Mouse (Mus musculus) cerebellum, adult 9-10 months (tissue): ENCODE results near the gene Hes3.

Experiments
- DNase-seq: peaks from one replicate; pipeline ENCODE4 v3.0.0; 2022

Gene Hes3

GRCm38 (mm10) chr4:152277916-152278315, 13.5 kb downstream of the Hes3 start:
- DNase-seq = no peak

GRCm38 (mm10) chr4:152276389-152277347, 14.8 kb downstream of the Hes3 start:
- DNase-seq = peak; percentile 79

GRCm38 (mm10) chr4:152274681-152275131, 16.8 kb downstream of the Hes3 start:
- DNase-seq = no peak

GRCm38 (mm10) chr4:152273621-152274236, 17.7 kb downstream of the Hes3 start, which contains the start of gene Gpr153:
Gene Gpr153, plus strand, starts transcription at chr4:152274232.
- DNase-seq = peak; percentile 54

GRCm38 (mm10) chr4:152273191-152273590, 18.3 kb downstream of the Hes3 start:
- no peak for DNase-seq

GRCm38 (mm10) chr4:152272449-152273049, 18.9 kb downstream of the Hes3 start:
- peak; percentile 66 for DNase-seq

- DNase-seq = no peak
Measured at GRCm38 (mm10) chr4:152272006-152272405, 19.5 kb downstream of the Hes3 start.

GRCm38 (mm10) chr4:152271334-152271733, 20.1 kb downstream of the Hes3 start:
- no peak for DNase-seq

- DNase-seq = no peak
Measured at GRCm38 (mm10) chr4:152270599-152270998, 20.9 kb downstream of the Hes3 start.

GRCm38 (mm10) chr4:152269967-152270366, 21.5 kb downstream of the Hes3 start:
- no peak for DNase-seq

GRCm38 (mm10) chr4:152267748-152268369, 23.6 kb downstream of the Hes3 start:
- peak; percentile 89 for DNase-seq

- DNase-seq = peak; percentile 86
Measured at GRCm38 (mm10) chr4:152266236-152266895, 25.1 kb downstream of the Hes3 start.

- DNase-seq = peak; percentile 58
Measured at GRCm38 (mm10) chr4:152265791-152266190, 25.7 kb downstream of the Hes3 start.

GRCm38 (mm10) chr4:152264867-152265568, 26.4 kb downstream of the Hes3 start:
- peak; percentile 52 for DNase-seq

- peak; percentile 69 for DNase-seq
Measured at GRCm38 (mm10) chr4:152264177-152264530, 27.3 kb downstream of the Hes3 start.

GRCm38 (mm10) chr4:152263512-152264176, 27.8 kb downstream of the Hes3 start:
- DNase-seq = peak; percentile 50

GRCm38 (mm10) chr4:152263089-152263488, 28.4 kb downstream of the Hes3 start:
- DNase-seq = no peak

- DNase-seq = no peak
Measured at GRCm38 (mm10) chr4:152262187-152262586, 29.3 kb downstream of the Hes3 start.

- no peak for DNase-seq
Measured at GRCm38 (mm10) chr4:152260451-152260850, 31.0 kb downstream of the Hes3 start.

- peak; percentile 85 for DNase-seq
Measured at GRCm38 (mm10) chr4:152257070-152257469, 34.4 kb downstream of the Hes3 start.

GRCm38 (mm10) chr4:152253183-152253759, 38.2 kb downstream of the Hes3 start:
- DNase-seq = no peak
